Mouse (Mus musculus): ENCODE measurements at regions not wholly inside any gene's neighbourhood (a gene's known extent, or its start where the extent isn't known, plus 50 kb on each side); places are given as distances from the start of the nearest gene placed in this dataset.

DNA sequence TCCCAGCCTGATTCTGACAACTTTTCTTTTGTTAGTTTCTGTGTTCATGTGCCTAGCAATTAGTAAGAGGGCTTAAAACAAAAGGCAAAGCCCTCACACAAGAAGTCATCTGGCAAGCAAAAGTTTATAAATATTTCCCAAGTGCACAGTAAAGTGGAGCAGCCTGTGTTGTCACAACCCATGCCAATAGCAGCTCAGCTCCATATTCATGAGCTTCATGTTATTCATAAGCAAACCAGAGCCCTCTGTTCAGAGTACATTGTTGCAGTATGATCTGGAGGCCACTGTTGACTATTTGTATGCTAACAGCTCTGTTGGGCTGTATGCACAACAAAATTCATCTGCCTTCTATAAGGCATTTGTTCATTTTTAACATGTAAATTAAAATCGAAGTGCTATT, 245.6 kb downstream of the 4930544G11Rik start:
- no peak for TF ChIP-seq GATA1 (IDR thresholded peaks at IDR 0.05; ENCODE audit: low read length)

DNA sequence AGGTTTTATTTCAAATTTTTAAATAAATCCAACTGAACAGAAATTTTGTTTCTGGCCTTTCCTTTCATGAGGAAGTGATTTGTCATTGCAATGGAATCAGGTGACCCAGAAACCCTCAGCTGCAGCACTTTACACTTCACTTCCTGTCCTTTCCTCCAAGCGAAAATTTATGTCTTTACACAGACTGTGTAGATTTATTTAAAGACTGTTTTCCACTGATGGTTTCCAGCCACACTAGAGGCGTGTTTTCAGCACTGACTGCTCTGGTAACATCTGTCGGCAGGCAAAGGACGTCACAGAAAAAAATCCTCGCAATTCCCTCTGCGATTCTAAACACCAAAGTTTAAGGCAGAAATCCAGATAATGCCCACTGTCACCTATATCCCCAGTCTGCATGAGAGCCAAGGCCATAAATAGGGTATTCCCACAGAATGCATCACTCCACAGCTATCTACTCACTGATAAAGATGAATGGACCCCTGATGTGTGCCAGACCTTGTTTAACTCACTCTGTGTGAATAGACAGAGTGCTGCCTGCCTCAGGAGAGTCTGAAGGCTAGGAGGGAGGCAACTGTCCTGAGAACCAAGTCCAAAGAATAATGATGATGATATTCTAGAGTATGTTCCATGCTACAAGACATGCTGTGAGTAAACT, 247.9 kb downstream of the 4930544G11Rik start:
- TF ChIP-seq GATA1 (IDR thresholded peaks at IDR 0.05; ENCODE audit: low read length): no peak

DNA sequence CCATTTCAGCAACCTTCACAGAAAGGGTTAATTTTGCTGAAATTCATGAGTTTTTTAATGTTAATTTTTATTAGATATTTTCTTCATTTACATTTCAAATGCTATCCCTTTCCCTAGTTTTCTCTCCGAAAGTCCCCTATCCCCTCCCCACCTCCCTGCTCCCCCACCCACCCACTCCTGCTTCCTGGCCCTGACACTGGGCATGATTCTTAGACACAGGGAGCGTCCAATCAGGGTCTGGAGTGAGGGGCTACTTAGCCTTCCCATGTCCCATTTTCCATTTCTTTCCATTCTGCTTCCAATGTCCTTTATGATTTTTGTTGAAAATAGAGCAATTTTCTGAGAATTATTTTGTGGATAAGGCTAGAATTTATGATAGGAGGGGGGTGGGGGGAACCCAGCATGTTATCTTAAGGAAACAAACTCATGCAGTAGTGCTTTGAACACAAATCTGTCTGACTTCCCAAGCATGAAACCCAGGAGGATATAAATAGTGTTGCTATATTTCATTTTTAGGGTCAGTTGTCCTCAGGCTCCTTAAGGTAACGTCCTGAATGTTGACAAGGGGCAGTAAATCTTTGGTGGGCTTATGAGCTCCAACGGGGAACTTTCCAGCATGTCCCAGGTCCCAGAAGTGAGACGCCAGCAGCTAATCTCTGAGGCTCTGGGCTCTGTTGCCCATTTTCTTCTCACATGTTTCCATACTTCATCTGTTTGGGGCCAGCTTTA, 254.0 kb downstream of the 4930544G11Rik start:
- no peak for TF ChIP-seq GATA1 (IDR thresholded peaks at IDR 0.05; ENCODE audit: low read length)

GRCm38 (mm10) chr6:66217543-66217942, 265.1 kb downstream of the 4930544G11Rik start:
- no peak for TF ChIP-seq GATA1 (IDR thresholded peaks at IDR 0.05; ENCODE audit: low read length)

GRCm38 (mm10) chr6:66224164-66224903, 271.9 kb downstream of the 4930544G11Rik start:
- TF ChIP-seq GATA1 (IDR thresholded peaks at IDR 0.05; ENCODE audit: low read length): no peak

DNA sequence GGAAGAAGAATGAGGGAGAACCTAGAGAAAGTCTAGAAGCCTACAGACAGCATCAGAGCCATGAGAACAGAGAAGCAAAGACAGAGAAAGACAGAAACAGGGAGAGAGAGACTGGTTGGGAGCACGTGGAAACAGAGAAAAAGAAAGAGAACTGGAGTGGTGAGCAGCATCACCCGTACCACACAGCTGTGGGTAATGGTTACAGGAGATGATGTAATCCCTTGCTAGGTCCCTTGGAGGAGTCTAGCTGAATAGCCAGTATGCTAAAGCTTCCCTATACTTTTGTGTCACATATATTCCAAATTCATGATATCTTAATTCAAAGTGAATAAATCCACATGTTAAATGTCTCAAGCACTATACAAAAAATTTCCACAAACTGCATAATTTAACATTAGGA, 284.0 kb downstream of the 4930544G11Rik start:
- TF ChIP-seq GATA1 (IDR thresholded peaks at IDR 0.05; ENCODE audit: low read length): no peak

GRCm38 (mm10) chr6:66255378-66255777, 279.8 kb upstream of the Mad2l1 start:
- no peak for TF ChIP-seq GATA1 (IDR thresholded peaks at IDR 0.05; ENCODE audit: low read length)

DNA sequence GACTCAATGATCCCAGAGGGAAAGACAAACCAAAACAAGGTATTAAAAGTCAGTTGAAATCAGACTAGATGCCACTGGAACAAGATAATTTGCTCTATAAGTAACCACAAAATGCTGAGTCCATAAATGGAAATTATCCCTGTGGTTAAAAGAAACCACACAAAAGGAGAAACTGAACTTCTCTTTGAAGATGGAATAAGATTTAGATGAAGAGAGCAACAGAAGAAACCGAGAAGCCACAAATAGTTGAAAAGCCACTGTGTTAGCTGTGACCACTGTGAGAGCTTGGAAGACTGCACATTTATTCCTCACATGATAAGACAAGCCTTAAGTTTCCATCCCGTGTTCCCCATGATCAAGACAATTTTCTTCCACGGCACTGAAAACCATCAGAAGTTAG, 271.8 kb upstream of the Mad2l1 start:
- peak; percentile 14 for TF ChIP-seq GATA1 (IDR thresholded peaks at IDR 0.05; ENCODE audit: low read length)

DNA sequence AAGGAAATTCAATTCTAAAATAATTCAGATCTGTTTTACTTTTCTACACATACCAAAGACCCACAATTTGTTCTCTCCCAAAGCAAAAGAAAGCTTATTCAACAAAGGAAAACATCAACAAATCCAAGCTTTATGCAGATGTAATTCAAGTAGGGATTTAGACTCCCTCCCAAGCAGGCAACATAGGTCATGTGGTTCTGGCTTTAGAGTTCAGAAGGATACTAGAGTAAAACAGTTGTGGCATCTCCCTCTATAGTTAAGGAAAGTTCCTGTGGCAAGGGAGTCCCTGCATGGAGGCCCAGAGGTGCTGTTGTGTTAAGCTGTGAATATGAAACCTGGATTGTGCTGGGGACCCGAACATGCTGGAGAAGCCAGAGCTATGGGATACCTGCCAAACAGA, 271.3 kb upstream of the Mad2l1 start:
- TF ChIP-seq GATA1 (IDR thresholded peaks at IDR 0.05; ENCODE audit: low read length): no peak

GRCm38 (mm10) chr6:66268427-66268826, 266.8 kb upstream of the Mad2l1 start:
- no peak for TF ChIP-seq GATA1 (IDR thresholded peaks at IDR 0.05; ENCODE audit: low read length)

DNA sequence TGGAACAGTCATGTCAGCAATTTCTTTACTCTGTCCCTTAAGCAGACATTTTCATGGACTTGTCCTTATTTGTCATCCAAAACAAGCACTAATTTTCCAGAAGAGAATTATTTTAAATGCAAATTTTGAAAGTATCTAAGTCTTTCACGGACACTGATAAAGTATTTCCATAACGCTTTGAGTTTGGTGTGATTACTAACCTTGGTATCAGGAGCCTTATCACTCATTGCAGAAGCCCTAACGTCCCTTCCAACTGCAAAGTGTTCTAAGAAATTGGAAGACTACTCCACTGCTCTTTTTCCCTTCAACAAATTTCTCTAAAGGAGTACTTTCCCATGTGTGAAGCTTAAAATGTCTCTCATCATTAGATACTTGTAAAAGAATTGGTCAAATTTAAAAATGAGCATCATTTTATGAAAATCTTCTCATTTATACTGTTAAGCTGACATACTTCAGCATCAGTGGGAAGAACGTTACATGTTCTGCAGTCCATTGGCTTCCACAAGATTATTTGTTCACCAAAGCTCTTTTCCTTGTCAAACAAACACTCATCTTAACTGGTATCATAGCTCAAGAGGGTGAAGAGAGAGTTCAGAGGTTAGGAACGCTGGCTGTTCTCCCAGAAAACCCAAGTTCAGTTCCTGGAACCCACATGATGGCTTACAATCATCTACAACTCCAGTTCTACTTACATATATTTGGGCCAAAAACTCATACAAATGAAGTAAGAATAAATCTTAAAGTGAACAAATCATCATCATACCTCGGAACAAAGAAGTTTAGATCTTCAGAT, 263.6 kb upstream of the Mad2l1 start:
- peak; percentile 71 for TF ChIP-seq GATA1 (IDR thresholded peaks at IDR 0.05; ENCODE audit: low read length)

GRCm38 (mm10) chr6:66272216-66272615, 263.0 kb upstream of the Mad2l1 start:
- TF ChIP-seq GATA1 (IDR thresholded peaks at IDR 0.05; ENCODE audit: low read length): peak; percentile 60

GRCm38 (mm10) chr6:66274737-66275136, 260.5 kb upstream of the Mad2l1 start:
- TF ChIP-seq GATA1 (IDR thresholded peaks at IDR 0.05; ENCODE audit: low read length): no peak

GRCm38 (mm10) chr6:66280701-66281100, 254.5 kb upstream of the Mad2l1 start:
- TF ChIP-seq GATA1 (IDR thresholded peaks at IDR 0.05; ENCODE audit: low read length): no peak

GRCm38 (mm10) chr6:66282566-66283115, 252.5 kb upstream of the Mad2l1 start:
- no peak for TF ChIP-seq GATA1 (IDR thresholded peaks at IDR 0.05; ENCODE audit: low read length)

All from G1E-ER4 (cell line).